In the genomic region with DNA sequence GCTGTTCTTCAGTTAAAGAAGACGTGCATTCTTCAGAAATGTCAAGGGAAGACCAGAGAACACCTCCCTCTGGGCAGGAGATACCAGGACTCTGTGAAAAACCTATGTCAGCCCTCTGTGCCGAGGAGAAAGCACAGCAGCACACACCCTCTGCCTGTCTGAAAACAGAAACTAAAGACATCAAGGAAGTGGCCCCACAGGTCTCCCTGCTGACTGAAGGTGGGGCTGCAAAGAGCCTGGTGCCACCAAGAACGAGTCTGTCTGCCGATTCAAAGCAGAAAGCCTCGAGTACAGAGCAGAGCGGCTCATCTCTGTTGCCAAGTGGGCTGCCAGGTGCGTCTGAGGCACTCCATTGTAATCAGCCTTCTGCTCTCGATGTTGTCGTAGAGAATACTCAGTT, we compare ENCODE assay signal across 7 mouse cellular contexts.
DNase-seq lines count a peak whose midpoint lies in the region; ATAC-seq and TF ChIP-seq lines count a peak whose summit lies in the region.

No protein-coding gene starts in this region.

- 20% methylated on average over 9 of the region's 9 CpGs for WGBS in bone marrow, adult 2 months
- WGBS in limb, embryonic 15.5 days, result 79% methylated on average over 9 of the region's 9 CpGs

- TF ChIP-seq CTCF in bone marrow, adult 2 months (IDR thresholded peaks at IDR 0.05; ENCODE audit: control insufficient read depth, insufficient read depth, low read length), result no peak

- peaks cover 28% of the 10 kb centered on the region for H3K36me3 ChIP-seq in limb, embryonic 15.5 days

- peak; percentile 56 for ATAC-seq in CD4-positive, CD25-positive, alpha-beta regulatory T cell, adult 4 months
- no peak for ATAC-seq in limb, embryonic 15.5 days (ENCODE audit: insufficient number of reproducible peaks, low FRiP score, low TSS enrichment, low read depth)

- no peaks in the 10 kb centered on the region for H3K9me3 ChIP-seq in limb, embryonic 15.5 days

- H3K4me1 ChIP-seq in bone marrow, adult 2 months (ENCODE audit: control insufficient read depth, insufficient read depth, low read length), result peaks cover 16% of the 10 kb centered on the region
- H3K4me1 ChIP-seq in limb, embryonic 15.5 days, result peaks cover 7% of the 10 kb centered on the region; the same call in 1 of the 2 replicates

- peak overlapping the region; percentile 62 for H3K27ac ChIP-seq in bone marrow, adult 2 months (ENCODE audit: control insufficient read depth, insufficient read depth, low read depth, low read length, poor library complexity)
- H3K27ac ChIP-seq in limb, embryonic 15.5 days, result peak overlapping the region; percentile 43; the same call in 1 of the 2 replicates

- TF ChIP-seq POLR2A in bone marrow, adult 2 months (IDR thresholded peaks at IDR 0.05; ENCODE audit: borderline replicate concordance, control insufficient read depth, low read depth, low read length), result no peak

- no peak overlapping the region for H3K9ac ChIP-seq in limb, embryonic 15.5 days

- peak overlapping the region; percentile 2 for H3K4me3 ChIP-seq in bone marrow, adult 2 months (replicated peaks; ENCODE audit: control insufficient read depth, low read depth, low read length)
- no peak overlapping the region for H3K4me3 ChIP-seq in limb, embryonic 15.5 days

- H3K27me3 ChIP-seq in limb, embryonic 15.5 days, result no peaks in the 10 kb centered on the region

- H3K4me2 ChIP-seq in limb, embryonic 15.5 days, result no peak overlapping the region

- DNase-seq in spleen, adult 12 weeks (ENCODE audit: low spot score), result peak; percentile 41
- DNase-seq in frontal cortex, postnatal 25 days (ENCODE audit: low spot score in 2 of 2), result no peak
- DNase-seq in right cerebral cortex, adult 18-20 months, result no peak
- DNase-seq in adrenal gland, adult 8-10 months, result no peak
